In genomic region chr4:131695941-131696912, GRCm38 (mm10) we compare ENCODE assay signal across 11 mouse cellular contexts.
DNase-seq lines count a peak whose midpoint lies in the region; ATAC-seq lines count a peak whose summit lies in the region.
"Had no signal": no experiment of that assay in that cellular context is flagged by ENCODE, and none has a peak within 500 bp of the region (broad histone marks: within the 10 kb centered on the region; RNA-seq: fewer than 3 reads in every experiment).

No protein-coding gene starts in this region.

- H3K4me2 ChIP-seq in midbrain, embryonic 15.5 days: no peak overlapping the region
- H3K4me2 ChIP-seq: liver, embryonic 13.5 days had no signal

- no peak overlapping the region for H3K9ac ChIP-seq in midbrain, embryonic 15.5 days
- H3K9ac ChIP-seq: liver, embryonic 13.5 days had no signal

- H3K9me3 ChIP-seq in midbrain, embryonic 15.5 days: no peaks in the 10 kb centered on the region
- H3K9me3 ChIP-seq: liver, embryonic 13.5 days had no signal

- no peaks in the 10 kb centered on the region for H3K27me3 ChIP-seq in midbrain, embryonic 15.5 days (replicated peaks)
- H3K27me3 ChIP-seq: liver, embryonic 13.5 days had no signal

- DNase-seq in thymus, postnatal 25 days: peak; percentile 6
- no peak for DNase-seq in thymus, postnatal 0 days (ENCODE audit: low spot score)
- DNase-seq in induced T-regulatory cell, adult 2 months (ENCODE audit: low read depth): peak; percentile 20
- DNase-seq in left cerebral cortex, adult 18-20 months (ENCODE audit: low spot score in 2 of 2): peak; percentile 40 to 65
- peak; percentile 21 for DNase-seq in right cerebral cortex, postnatal 14 days
- DNase-seq in spleen, postnatal 36 days (ENCODE audit: low spot score in 2 of 2): no peak
- DNase-seq: cerebellum, adult 11 months; heart, postnatal 10 days; liver, embryonic 13.5 days had no signal

- 77% methylated on average over 26 of the region's 26 CpGs for WGBS in midbrain, embryonic 15.5 days

- H3K36me3 ChIP-seq in midbrain, embryonic 15.5 days (replicated peaks): no peaks in the 10 kb centered on the region
- H3K36me3 ChIP-seq: liver, embryonic 13.5 days had no signal

- no peaks in the 10 kb centered on the region for H3K4me1 ChIP-seq in midbrain, embryonic 15.5 days
- H3K4me1 ChIP-seq: liver, embryonic 13.5 days had no signal

- H3K27ac ChIP-seq in midbrain, embryonic 15.5 days: no peak overlapping the region
- H3K27ac ChIP-seq: liver, embryonic 13.5 days had no signal

- no peak for ATAC-seq in cerebellum, adult (ENCODE audit: insufficient number of reproducible peaks, low FRiP score, low TSS enrichment)
- ATAC-seq in midbrain, embryonic 15.5 days (replicated peaks): no peak

- no peak overlapping the region for H3K4me3 ChIP-seq in midbrain, embryonic 15.5 days
- H3K4me3 ChIP-seq: liver, embryonic 13.5 days had no signal

Comparison
In these comparisons a context has a peak if more than half of its experiments do, and no peak if none do; other contexts are left out.
1. DNase-seq: peak in thymus, postnatal 25 days (single experiment), induced T-regulatory cell, adult 2 months (single experiment), left cerebral cortex, adult 18-20 months (2 of 2) and right cerebral cortex, postnatal 14 days (single experiment); none in thymus, postnatal 0 days (single experiment) and spleen, postnatal 36 days (0 of 2).